Mouse (Mus musculus): ENCODE data around the gene Cpe.

DNA sequence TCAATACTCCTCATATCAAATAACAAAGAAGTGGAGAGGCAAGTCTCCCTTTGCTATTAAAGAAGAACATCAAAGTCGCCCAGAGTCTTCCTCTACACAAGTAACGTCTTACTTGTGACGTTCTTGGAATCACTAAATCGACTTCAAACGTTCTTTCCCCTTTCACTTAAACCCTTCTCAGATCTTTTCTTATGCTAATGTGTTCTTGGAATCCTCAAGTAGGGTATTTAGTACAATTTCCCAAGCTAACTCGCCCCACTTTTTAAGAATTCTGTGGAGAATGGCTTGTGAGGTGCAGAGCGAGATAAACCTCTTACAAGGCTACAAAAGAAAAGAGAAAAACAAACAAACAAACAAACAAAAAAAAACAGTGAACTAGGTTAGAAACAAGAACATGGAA, 35.3 kb downstream of the Cpe start:
- no peak for TF ChIP-seq CTCF (IDR thresholded peaks at IDR 0.05; ENCODE audit: low read depth)
- no peak for TF ChIP-seq EP300 (IDR thresholded peaks at IDR 0.05; ENCODE audit: low read depth)

All from liver, embryonic 14.5 days (tissue).